In the genomic region with DNA sequence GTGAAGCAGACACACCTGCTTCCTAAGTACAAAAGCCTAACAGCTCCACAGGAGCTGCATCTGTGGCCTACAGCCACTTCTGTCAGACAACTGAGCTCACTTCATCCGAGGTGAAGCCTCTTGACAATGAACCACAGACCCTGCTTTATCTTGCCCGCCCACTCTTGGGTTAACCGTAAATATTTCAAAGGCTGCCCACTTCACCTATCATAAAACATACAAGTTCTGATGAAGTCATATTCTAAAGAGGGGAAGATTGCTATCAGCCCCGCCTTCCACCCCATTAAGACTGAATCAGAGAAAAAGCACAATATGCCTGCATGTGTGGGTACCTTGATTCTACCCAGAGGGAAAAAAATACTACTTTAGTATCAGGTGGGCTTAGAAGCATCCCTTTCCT, we compare ENCODE assay signal across 18 mouse cellular contexts. TPM values are rescaled to one million over a fixed set of nuclear protein-coding genes. Genes with fewer than 3 reads are reported as not detected.
A peak's percentile ranks its signal among the peaks of the same experiment; 100 is the strongest.
DNase-seq lines count a peak whose midpoint lies in the region; ATAC-seq lines count a peak whose summit lies in the region.
"Had no signal": no experiment of that assay in that cellular context is flagged by ENCODE, and none has a peak within 500 bp of the region (broad histone marks: within the 10 kb centered on the region; RNA-seq: fewer than 3 reads in every experiment).

No protein-coding gene starts in this region.

- DNase-seq in forebrain, embryonic 11.5 days (ENCODE audit: low spot score) = peak; percentile 21
- DNase-seq in CD4-positive helper T cell, adult 2 months (ENCODE audit: low read depth, low spot score) = peak; percentile 60
- DNase-seq in T-cell, adult 2 months (ENCODE audit: low spot score) = peak; percentile 3
- DNase-seq: adrenal gland, postnatal 14 days; B cell, adult 2 months; cerebellum, adult 11-12 months; cerebellum, adult 9-10 months; cerebellum, postnatal 36 days; gastrocnemius, postnatal 36 days; heart, adult 11 months; heart, postnatal 10 days had no signal

- WGBS in forebrain, embryonic 11.5 days = 89% methylated on average over 4 of the region's 4 CpGs
- WGBS in forebrain, embryonic 12.5 days = 83% methylated on average over 4 of the region's 4 CpGs
- 86% methylated on average over 4 of the region's 4 CpGs for WGBS in hindbrain, embryonic 12.5 days
- WGBS in liver, embryonic 12.5 days (ENCODE audit: insufficient replicate concordance) = 68% methylated on average over 4 of the region's 4 CpGs

- no peaks in the 10 kb centered on the region for H3K4me1 ChIP-seq in forebrain, embryonic 11.5 days (replicated peaks; ENCODE audit: control insufficient read depth, insufficient read depth, low read length)
- H3K4me1 ChIP-seq in forebrain, embryonic 12.5 days = no peaks in the 10 kb centered on the region
- 0 out of 2 replicates have a peak, but pooled peaks cover 2% of the 10 kb centered on the region for H3K4me1 ChIP-seq in hindbrain, embryonic 12.5 days
- H3K4me1 ChIP-seq in liver, embryonic 12.5 days = 0 out of 2 replicates have a peak, but pooled peaks cover under 1% of the 10 kb centered on the region
- H3K4me1 ChIP-seq: embryonic facial prominence, embryonic 10.5 days had no signal

- no peaks in the 10 kb centered on the region for H3K27me3 ChIP-seq in forebrain, embryonic 11.5 days (ENCODE audit: control insufficient read depth, insufficient read depth, low read length)
- H3K27me3 ChIP-seq in forebrain, embryonic 12.5 days = no peaks in the 10 kb centered on the region
- no peaks in the 10 kb centered on the region for H3K27me3 ChIP-seq in hindbrain, embryonic 12.5 days
- H3K27me3 ChIP-seq in liver, embryonic 12.5 days (replicated peaks) = no peaks in the 10 kb centered on the region
- H3K27me3 ChIP-seq: forebrain, embryonic 15.5 days had no signal

- no peaks in the 10 kb centered on the region for H3K9me3 ChIP-seq in forebrain, embryonic 11.5 days (ENCODE audit: control insufficient read depth, low read length)
- no peaks in the 10 kb centered on the region for H3K9me3 ChIP-seq in forebrain, embryonic 12.5 days
- H3K9me3 ChIP-seq in hindbrain, embryonic 12.5 days (replicated peaks) = no peaks in the 10 kb centered on the region
- no peaks in the 10 kb centered on the region for H3K9me3 ChIP-seq in liver, embryonic 12.5 days (replicated peaks)
- H3K9me3 ChIP-seq: embryonic facial prominence, embryonic 10.5 days; forebrain, embryonic 15.5 days had no signal

- no peak overlapping the region for H3K9ac ChIP-seq in forebrain, embryonic 11.5 days (ENCODE audit: low read length)
- H3K9ac ChIP-seq in forebrain, embryonic 12.5 days = no peak overlapping the region
- H3K9ac ChIP-seq in hindbrain, embryonic 12.5 days = no peak overlapping the region
- H3K9ac ChIP-seq in liver, embryonic 12.5 days = no peak overlapping the region
- H3K9ac ChIP-seq: forebrain, embryonic 15.5 days; hindbrain, embryonic 14.5 days had no signal

- no peak overlapping the region for H3K27ac ChIP-seq in forebrain, embryonic 11.5 days (ENCODE audit: low read depth, low read length)
- H3K27ac ChIP-seq in forebrain, embryonic 12.5 days = no peak overlapping the region
- H3K27ac ChIP-seq in hindbrain, embryonic 12.5 days = no peak overlapping the region
- H3K27ac ChIP-seq in liver, embryonic 12.5 days = no peak overlapping the region
- H3K27ac ChIP-seq: embryonic facial prominence, embryonic 10.5 days; forebrain, embryonic 15.5 days; hindbrain, embryonic 14.5 days had no signal

- no peak overlapping the region for H3K4me3 ChIP-seq in forebrain, embryonic 11.5 days (ENCODE audit: low read depth, low read length)
- no peak overlapping the region for H3K4me3 ChIP-seq in forebrain, embryonic 12.5 days (replicated peaks)
- no peak overlapping the region for H3K4me3 ChIP-seq in hindbrain, embryonic 12.5 days
- no peak overlapping the region for H3K4me3 ChIP-seq in liver, embryonic 12.5 days
- H3K4me3 ChIP-seq: embryonic facial prominence, embryonic 10.5 days; forebrain, embryonic 15.5 days had no signal

- H3K36me3 ChIP-seq in forebrain, embryonic 11.5 days (ENCODE audit: control insufficient read depth, insufficient read depth, low read length) = peaks cover 12% of the 10 kb centered on the region
- peaks cover 72% of the 10 kb centered on the region for H3K36me3 ChIP-seq in forebrain, embryonic 12.5 days (replicated peaks)
- peaks cover 62% of the 10 kb centered on the region for H3K36me3 ChIP-seq in hindbrain, embryonic 12.5 days
- peaks cover 84% of the 10 kb centered on the region for H3K36me3 ChIP-seq in liver, embryonic 12.5 days

- no peak overlapping the region for H3K4me2 ChIP-seq in forebrain, embryonic 11.5 days (ENCODE audit: low read depth, low read length, severe bottlenecking)
- no peak overlapping the region for H3K4me2 ChIP-seq in forebrain, embryonic 12.5 days
- H3K4me2 ChIP-seq in hindbrain, embryonic 12.5 days (replicated peaks) = no peak overlapping the region
- H3K4me2 ChIP-seq in liver, embryonic 12.5 days = no peak overlapping the region
- H3K4me2 ChIP-seq: forebrain, embryonic 15.5 days; hindbrain, embryonic 14.5 days had no signal

- no peak for ATAC-seq in forebrain, embryonic 11.5 days (replicated peaks; ENCODE audit: low FRiP score)
- ATAC-seq in forebrain, embryonic 12.5 days (ENCODE audit: low FRiP score) = no peak
- peak; percentile 70 for ATAC-seq in inflammation-experienced regulatory T-cells, adult 6 months
- ATAC-seq in hindbrain, embryonic 12.5 days (ENCODE audit: low FRiP score) = no peak
- no peak for ATAC-seq in liver, embryonic 12.5 days
- ATAC-seq: forebrain, embryonic 15.5 days had no signal

RNA-seq across cellular contexts. Expression of a gene that starts 10.5 kb away (rescaled TPM):
- 133 and 143 TPM in 2 replicates for polyA plus RNA-seq in forebrain, embryonic 11.5 days (2014; fragmentation: Nextera tagmentation; extraction: Ambion mirVana)
- 137 and 145 TPM in 2 replicates for polyA plus RNA-seq in forebrain, embryonic 12.5 days (2016; fragmentation: Nextera tagmentation; extraction: Ambion mirVana)
- 10 to 100 TPM; 45.0 to 72.2 (median 70.9) TPM for polyA plus RNA-seq in inflammation-experienced regulatory T-cells, adult 6 months (2017; shearing (Covaris generic))
- polyA plus RNA-seq in hindbrain, embryonic 12.5 days (2016; fragmentation: Nextera tagmentation; extraction: Ambion mirVana) = 99.9 and 110 TPM in 2 replicates
- polyA plus RNA-seq in liver, embryonic 12.5 days (2016; fragmentation: Nextera tagmentation; extraction: Ambion mirVana) = 47.5 and 48.1 TPM in 2 replicates

Comparison
In these comparisons a context has a peak if more than half of its experiments do, and no peak if none do; other contexts are left out.
1. DNase-seq: peak in every context shown above with its lines; median percentile 60 in CD4-positive helper T cell, adult 2 months; 21 in forebrain, embryonic 11.5 days; 3 in T-cell, adult 2 months.